Mouse (Mus musculus): ENCODE results near the gene Gprc5c. TPM values are rescaled to one million over a fixed set of nuclear protein-coding genes. Genes with fewer than 3 reads are reported as not detected.
A peak's percentile ranks its signal among the peaks of the same experiment; 100 is the strongest.

The Gprc5c gene
- polyA plus RNA-seq (2015; fragmentation: Nextera tagmentation; extraction: Ambion mirVana): 8.5 and 11.6 TPM in 2 replicates

GRCm38 (mm10) chr11:114850452-114851268, at the start of gene Gprc5c:
Gene Gprc5c (plus strand): TSS chr11:114851152.
- Histone ChIP-seq H3K27me3 (peaks cover 49% of the 10 kb centered on the region), H3K4me3 (peak within 1 kb of the TSS; percentile 54), H3K4me2 (peak within 1 kb of the TSS; percentile 89), H3K4me1 (replicated peaks) (peaks cover 30% of the 10 kb centered on the region), H3K36me3 (no peaks in the 10 kb centered on the region), H3K9ac (peak within 1 kb of the TSS; percentile 40), H3K9me3 (no peaks in the 10 kb centered on the region), H3K27ac (replicated peaks) (peak within 1 kb of the TSS; percentile 61)
- peak; percentile 42; the same call in 1 of the 2 replicates for ATAC-seq (ENCODE audit: low FRiP score, low read depth)
- WGBS: under 1% methylated on average over 33 of the region's 43 CpGs

GRCm38 (mm10) chr11:114801906-114802305, 49.0 kb upstream of the Gprc5c start:
- no peak overlapping the region for H3K4me2 ChIP-seq
- 93% methylated on average over 1 of the region's 1 CpGs for WGBS
- no peak overlapping the region for H3K9ac ChIP-seq
- H3K4me3 ChIP-seq: no peak overlapping the region
- H3K4me1 ChIP-seq (replicated peaks): 0 out of 2 replicates have a peak, but pooled peaks cover 4% of the 10 kb centered on the region
- no peaks in the 10 kb centered on the region for H3K9me3 ChIP-seq
- H3K36me3 ChIP-seq: no peaks in the 10 kb centered on the region
- no peak for ATAC-seq (ENCODE audit: low FRiP score, low read depth)
- H3K27ac ChIP-seq (replicated peaks): no peak overlapping the region
- H3K27me3 ChIP-seq: no peaks in the 10 kb centered on the region

- Histone ChIP-seq H3K9ac (no peak overlapping the region), H3K27me3 (no peaks in the 10 kb centered on the region), H3K4me1 (replicated peaks) (peaks cover 11% of the 10 kb centered on the region; the same call in 1 of the 2 replicates), H3K36me3 (no peaks in the 10 kb centered on the region), H3K4me3 (no peak overlapping the region), H3K4me2 (no peak overlapping the region), H3K27ac (replicated peaks) (no peak overlapping the region), H3K9me3 (no peaks in the 10 kb centered on the region)
- 59% methylated on average over 15 of the region's 15 CpGs for WGBS
- ATAC-seq (ENCODE audit: low FRiP score, low read depth): no peak
Measured at GRCm38 (mm10) chr11:114802540-114803267, 48.2 kb upstream of the Gprc5c start.

GRCm38 (mm10) chr11:114803990-114804389, 47.0 kb upstream of the Gprc5c start:
- no peak overlapping the region for H3K27ac ChIP-seq (replicated peaks)
- no peak overlapping the region for H3K9ac ChIP-seq
- H3K36me3 ChIP-seq: no peaks in the 10 kb centered on the region
- no peaks in the 10 kb centered on the region for H3K9me3 ChIP-seq
- H3K27me3 ChIP-seq: no peaks in the 10 kb centered on the region
- 15% methylated on average over 8 of the region's 8 CpGs for WGBS
- peak; percentile 12; the same call in 1 of the 2 replicates for ATAC-seq (ENCODE audit: low FRiP score, low read depth)
- peaks cover 11% of the 10 kb centered on the region; the same call in 1 of the 2 replicates for H3K4me1 ChIP-seq (replicated peaks)
- H3K4me2 ChIP-seq: no peak overlapping the region
- H3K4me3 ChIP-seq: no peak overlapping the region

GRCm38 (mm10) chr11:114807025-114807424, 43.9 kb upstream of the Gprc5c start:
- H3K9me3 ChIP-seq: no peaks in the 10 kb centered on the region
- no peaks in the 10 kb centered on the region for H3K27me3 ChIP-seq
- WGBS: 31% methylated on average over 2 of the region's 2 CpGs
- no peak for ATAC-seq (ENCODE audit: low FRiP score, low read depth)
- H3K4me1 ChIP-seq (replicated peaks): peaks cover 11% of the 10 kb centered on the region; the same call in 1 of the 2 replicates
- no peak overlapping the region for H3K9ac ChIP-seq
- no peak overlapping the region for H3K4me2 ChIP-seq
- no peak overlapping the region for H3K27ac ChIP-seq (replicated peaks)
- no peak overlapping the region for H3K4me3 ChIP-seq
- no peaks in the 10 kb centered on the region for H3K36me3 ChIP-seq

- no peak for ATAC-seq (ENCODE audit: low FRiP score, low read depth)
- Histone ChIP-seq H3K4me2 (no peak overlapping the region), H3K27me3 (no peaks in the 10 kb centered on the region), H3K9me3 (no peaks in the 10 kb centered on the region), H3K4me1 (replicated peaks) (peaks cover 11% of the 10 kb centered on the region; the same call in 1 of the 2 replicates), H3K9ac (no peak overlapping the region), H3K27ac (replicated peaks) (no peak overlapping the region), H3K4me3 (no peak overlapping the region), H3K36me3 (no peaks in the 10 kb centered on the region)
- 28% methylated on average over 14 of the region's 14 CpGs for WGBS
Measured at GRCm38 (mm10) chr11:114807686-114808427, 43.1 kb upstream of the Gprc5c start.

GRCm38 (mm10) chr11:114809371-114809770, 41.6 kb upstream of the Gprc5c start:
- no peak for ATAC-seq (ENCODE audit: low FRiP score, low read depth)
- H3K4me2 ChIP-seq: no peak overlapping the region
- H3K9ac ChIP-seq: no peak overlapping the region
- no peaks in the 10 kb centered on the region for H3K27me3 ChIP-seq
- no peak overlapping the region for H3K27ac ChIP-seq (replicated peaks)
- 85% methylated on average over 1 of the region's 1 CpGs for WGBS
- no peaks in the 10 kb centered on the region for H3K36me3 ChIP-seq
- no peaks in the 10 kb centered on the region for H3K9me3 ChIP-seq
- H3K4me1 ChIP-seq (replicated peaks): peaks cover 7% of the 10 kb centered on the region; the same call in 1 of the 2 replicates
- no peak overlapping the region for H3K4me3 ChIP-seq

- no peak overlapping the region for H3K27ac ChIP-seq (replicated peaks)
- no peak overlapping the region for H3K4me3 ChIP-seq
- no peaks in the 10 kb centered on the region for H3K27me3 ChIP-seq
- 26% methylated on average over 4 of the region's 4 CpGs for WGBS
- no peak for ATAC-seq (ENCODE audit: low FRiP score, low read depth)
- no peaks in the 10 kb centered on the region for H3K36me3 ChIP-seq
- H3K9ac ChIP-seq: no peak overlapping the region
- H3K9me3 ChIP-seq: no peaks in the 10 kb centered on the region
- no peak overlapping the region for H3K4me2 ChIP-seq
- peaks cover 7% of the 10 kb centered on the region; the same call in 1 of the 2 replicates for H3K4me1 ChIP-seq (replicated peaks)
Measured at GRCm38 (mm10) chr11:114810344-114810743, 40.6 kb upstream of the Gprc5c start.

GRCm38 (mm10) chr11:114812731-114813240, 38.2 kb upstream of the Gprc5c start:
- no peaks in the 10 kb centered on the region for H3K36me3 ChIP-seq
- H3K27me3 ChIP-seq: no peaks in the 10 kb centered on the region
- no peak overlapping the region for H3K9ac ChIP-seq
- no peaks in the 10 kb centered on the region for H3K4me1 ChIP-seq (replicated peaks)
- no peaks in the 10 kb centered on the region for H3K9me3 ChIP-seq
- H3K4me2 ChIP-seq: no peak overlapping the region
- no peak overlapping the region for H3K27ac ChIP-seq (replicated peaks)
- ATAC-seq (ENCODE audit: low FRiP score, low read depth): peak; percentile 69
- no peak overlapping the region for H3K4me3 ChIP-seq
- 12% methylated on average over 6 of the region's 6 CpGs for WGBS

GRCm38 (mm10) chr11:114814873-114815592, 35.9 kb upstream of the Gprc5c start:
- 75% methylated on average over 11 of the region's 11 CpGs for WGBS
- no peak overlapping the region for H3K4me3 ChIP-seq
- H3K36me3 ChIP-seq: no peaks in the 10 kb centered on the region
- no peak overlapping the region for H3K4me2 ChIP-seq
- H3K9me3 ChIP-seq: no peaks in the 10 kb centered on the region
- 0 out of 2 replicates have a peak, but pooled peaks cover 6% of the 10 kb centered on the region for H3K4me1 ChIP-seq (replicated peaks)
- no peak for ATAC-seq (ENCODE audit: low FRiP score, low read depth)
- H3K9ac ChIP-seq: no peak overlapping the region
- no peak overlapping the region for H3K27ac ChIP-seq (replicated peaks)
- H3K27me3 ChIP-seq: no peaks in the 10 kb centered on the region

GRCm38 (mm10) chr11:114816934-114817333, 34.0 kb upstream of the Gprc5c start:
- H3K9ac ChIP-seq: no peak overlapping the region
- 0 out of 2 replicates have a peak, but pooled peaks cover 6% of the 10 kb centered on the region for H3K4me1 ChIP-seq (replicated peaks)
- H3K4me2 ChIP-seq: no peak overlapping the region
- H3K9me3 ChIP-seq: no peaks in the 10 kb centered on the region
- no peak overlapping the region for H3K27ac ChIP-seq (replicated peaks)
- no peaks in the 10 kb centered on the region for H3K27me3 ChIP-seq
- ATAC-seq (ENCODE audit: low FRiP score, low read depth): no peak
- WGBS: 90% methylated on average over 4 of the region's 4 CpGs
- H3K36me3 ChIP-seq: no peaks in the 10 kb centered on the region
- no peak overlapping the region for H3K4me3 ChIP-seq

Data from hindbrain, embryonic 15.5 days (tissue).